ENCODE assay signal across 8 mouse cellular contexts in the genomic region with DNA sequence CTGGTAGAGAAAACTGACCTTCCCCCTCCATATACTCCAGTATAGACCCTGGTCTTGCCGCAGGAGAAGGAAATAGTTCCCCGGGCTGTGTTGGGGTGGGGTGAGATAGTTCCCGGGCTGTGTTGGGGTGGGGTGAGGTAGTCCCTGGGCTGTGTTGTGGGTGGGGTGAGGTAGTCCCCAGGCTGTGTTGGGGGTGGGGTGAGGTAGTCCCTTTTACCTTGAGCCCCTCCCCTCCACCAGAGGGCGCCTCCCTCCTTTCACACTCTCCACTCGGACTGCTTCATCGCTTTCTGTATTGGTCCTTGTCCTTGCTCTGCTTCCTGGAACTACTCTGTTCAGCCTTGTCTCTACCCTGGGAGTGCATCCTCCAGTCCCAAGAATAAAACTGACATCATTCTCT. TPM values are rescaled to one million over a fixed set of nuclear protein-coding genes. Genes with fewer than 3 reads are reported as not detected.
DNase-seq lines count a peak whose midpoint lies in the region; ATAC-seq and TF ChIP-seq lines count a peak whose summit lies in the region.

No protein-coding gene starts in this region.

- peaks cover 6% of the 10 kb centered on the region for H3K4me1 ChIP-seq in ES-Bruce4 (ENCODE audit: control insufficient read depth, insufficient read depth, low read length)
- H3K4me1 ChIP-seq in embryonic facial prominence, embryonic 14.5 days (ENCODE audit: control insufficient read depth, insufficient read depth, low read length), result no peaks in the 10 kb centered on the region
- H3K4me1 ChIP-seq in intestine, postnatal 0 days (replicated peaks; ENCODE audit: control insufficient read depth, insufficient read depth, low read length), result no peaks in the 10 kb centered on the region
- H3K4me1 ChIP-seq in lung, embryonic 15.5 days, result no peaks in the 10 kb centered on the region

- TF ChIP-seq POLR2A in ES-Bruce4 (IDR thresholded peaks at IDR 0.05; ENCODE audit: insufficient read depth, low read length), result no peak

- H3K27ac ChIP-seq in ES-Bruce4 (ENCODE audit: insufficient read depth, low read length), result 0 out of 2 replicates have a peak overlapping the region, but pooled peaks have one; percentile 65
- H3K27ac ChIP-seq in embryonic facial prominence, embryonic 14.5 days (replicated peaks; ENCODE audit: low read depth, low read length), result no peak overlapping the region
- H3K27ac ChIP-seq in intestine, postnatal 0 days (ENCODE audit: low read depth, low read length), result no peak overlapping the region
- H3K27ac ChIP-seq in lung, embryonic 15.5 days, result no peak overlapping the region

- TF ChIP-seq EP300 in ES-Bruce4 (IDR thresholded peaks at IDR 0.05; ENCODE audit: insufficient read depth, low read depth, low read length), result peak; percentile 79

- H3K9me3 ChIP-seq in ES-Bruce4 (replicated peaks; ENCODE audit: control insufficient read depth, insufficient read depth, low read length, poor library complexity, severe bottlenecking), result no peaks in the 10 kb centered on the region
- H3K9me3 ChIP-seq in embryonic facial prominence, embryonic 14.5 days (ENCODE audit: control insufficient read depth, low read length), result no peaks in the 10 kb centered on the region
- H3K9me3 ChIP-seq in intestine, postnatal 0 days (ENCODE audit: control insufficient read depth), result no peaks in the 10 kb centered on the region
- no peaks in the 10 kb centered on the region for H3K9me3 ChIP-seq in lung, embryonic 15.5 days

- peak; percentile 83 for TF ChIP-seq CTCF in ES-Bruce4 (IDR thresholded peaks at IDR 0.05; ENCODE audit: low read depth, low read length)
- peak; percentile 71 for TF ChIP-seq CTCF in intestine, postnatal 0 days (IDR thresholded peaks at IDR 0.05; ENCODE audit: low read depth)

- H3K9ac ChIP-seq in ES-Bruce4 (ENCODE audit: low read depth, poor library complexity, severe bottlenecking), result no peak overlapping the region
- no peak overlapping the region for H3K9ac ChIP-seq in embryonic facial prominence, embryonic 14.5 days (ENCODE audit: low read depth, low read length)
- no peak overlapping the region for H3K9ac ChIP-seq in intestine, postnatal 0 days (ENCODE audit: low read depth, low read length)
- no peak overlapping the region for H3K9ac ChIP-seq in lung, embryonic 15.5 days

- H3K4me3 ChIP-seq in ES-Bruce4 (ENCODE audit: low read depth, low read length), result no peak overlapping the region
- H3K4me3 ChIP-seq in embryonic facial prominence, embryonic 14.5 days (ENCODE audit: low read depth, low read length), result no peak overlapping the region
- no peak overlapping the region for H3K4me3 ChIP-seq in intestine, postnatal 0 days (ENCODE audit: low read depth, low read length)
- no peak overlapping the region for H3K4me3 ChIP-seq in lung, embryonic 15.5 days

- no peaks in the 10 kb centered on the region for H3K36me3 ChIP-seq in ES-Bruce4 (ENCODE audit: control insufficient read depth, insufficient read depth, low read length, poor library complexity, severe bottlenecking)
- no peaks in the 10 kb centered on the region for H3K36me3 ChIP-seq in embryonic facial prominence, embryonic 14.5 days (ENCODE audit: control insufficient read depth, insufficient read depth, low read length)
- H3K36me3 ChIP-seq in intestine, postnatal 0 days (ENCODE audit: control insufficient read depth, insufficient read depth), result no peaks in the 10 kb centered on the region
- no peaks in the 10 kb centered on the region for H3K36me3 ChIP-seq in lung, embryonic 15.5 days

- H3K27me3 ChIP-seq in ES-Bruce4 (ENCODE audit: control insufficient read depth, insufficient read depth, low read length, poor library complexity, severe bottlenecking), result no peaks in the 10 kb centered on the region
- H3K27me3 ChIP-seq in embryonic facial prominence, embryonic 14.5 days (replicated peaks; ENCODE audit: control insufficient read depth, insufficient read depth, low read length), result no peaks in the 10 kb centered on the region
- H3K27me3 ChIP-seq in intestine, postnatal 0 days (replicated peaks; ENCODE audit: control insufficient read depth, insufficient read depth, low read length), result no peaks in the 10 kb centered on the region
- H3K27me3 ChIP-seq in lung, embryonic 15.5 days, result no peaks in the 10 kb centered on the region

- ATAC-seq in embryonic facial prominence, embryonic 14.5 days (ENCODE audit: low read depth), result peak; percentile 51
- peak; percentile 49 for ATAC-seq in intestine, postnatal 0 days
- ATAC-seq in lung, embryonic 15.5 days (ENCODE audit: borderline replicate concordance, extremely low read depth, low FRiP score, low TSS enrichment), result peak; percentile 42; the same call in 1 of the 2 replicates

- 60% methylated on average over 6 of the region's 6 CpGs for WGBS in embryonic facial prominence, embryonic 14.5 days
- 28% methylated on average over 6 of the region's 6 CpGs for WGBS in intestine, postnatal 0 days
- 51% methylated on average over 6 of the region's 6 CpGs for WGBS in lung, embryonic 15.5 days

- no peak overlapping the region for H3K4me2 ChIP-seq in embryonic facial prominence, embryonic 14.5 days (ENCODE audit: low read depth, low read length)
- no peak overlapping the region for H3K4me2 ChIP-seq in intestine, postnatal 0 days (replicated peaks; ENCODE audit: low read depth)
- no peak overlapping the region for H3K4me2 ChIP-seq in lung, embryonic 15.5 days

- DNase-seq in B cell, adult 2 months, result peak; percentile 75 to 79
- no peak for DNase-seq in embryonic facial prominence, embryonic 14.5 days (ENCODE audit: low spot score)
- DNase-seq in thymus, adult 18-20 months, result peak; percentile 36 to 56
- no peak for DNase-seq in left cerebral cortex, adult 11 months (ENCODE audit: low spot score)
- no peak for DNase-seq in frontal cortex, postnatal 25 days (ENCODE audit: low spot score in 2 of 2)

RNA-seq across cellular contexts. Expression of a gene that starts 27.8 kb away (rescaled TPM):
- polyA plus RNA-seq in ES-Bruce4 (2011; ENCODE audit: insufficient read depth, insufficient read length, low read depth, missing spikeins), result 170 TPM in 2 replicates
- 100 and 107 TPM in 2 replicates for polyA plus RNA-seq in embryonic facial prominence, embryonic 14.5 days (2014; fragmentation: Nextera tagmentation; extraction: Ambion mirVana)
- polyA plus RNA-seq in intestine, postnatal 0 days (2015; fragmentation: Nextera tagmentation; extraction: Ambion mirVana), result 237 and 283 TPM in 2 replicates
- 87.1 and 89.7 TPM in 2 replicates for polyA plus RNA-seq in lung, embryonic 15.5 days (2015; fragmentation: Nextera tagmentation; extraction: Ambion mirVana)

RNA-seq across cellular contexts. Expression of a gene that starts 31.7 kb away (rescaled TPM):
- polyA plus RNA-seq in ES-Bruce4 (2011; ENCODE audit: insufficient read depth, insufficient read length, low read depth, missing spikeins), result not detected in 2 replicates
- 0.35 and 0.45 TPM in 2 replicates for polyA plus RNA-seq in embryonic facial prominence, embryonic 14.5 days (2014; fragmentation: Nextera tagmentation; extraction: Ambion mirVana)
- polyA plus RNA-seq in intestine, postnatal 0 days (2015; fragmentation: Nextera tagmentation; extraction: Ambion mirVana), result 0.78 and 0.98 TPM in 2 replicates
- polyA plus RNA-seq in lung, embryonic 15.5 days (2015; fragmentation: Nextera tagmentation; extraction: Ambion mirVana), result 0.08 and 0.14 TPM in 2 replicates

RNA-seq across cellular contexts. Expression of a gene that starts 40.3 kb away (rescaled TPM):
- polyA plus RNA-seq in ES-Bruce4 (2011; ENCODE audit: insufficient read depth, insufficient read length, low read depth, missing spikeins), result 81.1 and 97.0 TPM in 2 replicates
- polyA plus RNA-seq in embryonic facial prominence, embryonic 14.5 days (2014; fragmentation: Nextera tagmentation; extraction: Ambion mirVana), result 76.6 and 80.1 TPM in 2 replicates
- polyA plus RNA-seq in intestine, postnatal 0 days (2015; fragmentation: Nextera tagmentation; extraction: Ambion mirVana), result 32.8 and 33.4 TPM in 2 replicates
- 85.6 and 86.3 TPM in 2 replicates for polyA plus RNA-seq in lung, embryonic 15.5 days (2015; fragmentation: Nextera tagmentation; extraction: Ambion mirVana)

RNA-seq across cellular contexts. Expression of a gene that starts 45.2 kb away (rescaled TPM):
- 2.2 TPM in 1 of 2 replicates, not detected in the other for polyA plus RNA-seq in ES-Bruce4 (2011; ENCODE audit: insufficient read depth, insufficient read length, low read depth, missing spikeins)
- 0.85 and 1.9 TPM in 2 replicates for polyA plus RNA-seq in embryonic facial prominence, embryonic 14.5 days (2014; fragmentation: Nextera tagmentation; extraction: Ambion mirVana)
- polyA plus RNA-seq in intestine, postnatal 0 days (2015; fragmentation: Nextera tagmentation; extraction: Ambion mirVana), result 0.50 and 0.56 TPM in 2 replicates
- polyA plus RNA-seq in lung, embryonic 15.5 days (2015; fragmentation: Nextera tagmentation; extraction: Ambion mirVana), result 2.0 and 2.1 TPM in 2 replicates

RNA-seq across cellular contexts. Expression of a gene that starts 45.9 kb away (rescaled TPM):
- polyA plus RNA-seq in ES-Bruce4 (2011; ENCODE audit: insufficient read depth, insufficient read length, low read depth, missing spikeins), result 45.6 and 47.1 TPM in 2 replicates
- 140 and 142 TPM in 2 replicates for polyA plus RNA-seq in embryonic facial prominence, embryonic 14.5 days (2014; fragmentation: Nextera tagmentation; extraction: Ambion mirVana)
- 83.4 and 89.2 TPM in 2 replicates for polyA plus RNA-seq in intestine, postnatal 0 days (2015; fragmentation: Nextera tagmentation; extraction: Ambion mirVana)
- polyA plus RNA-seq in lung, embryonic 15.5 days (2015; fragmentation: Nextera tagmentation; extraction: Ambion mirVana), result 142 and 153 TPM in 2 replicates

Comparison
In these comparisons a context has a peak if more than half of its experiments do, and no peak if none do; other contexts are left out.
1. DNase-seq: peak in B cell, adult 2 months (2 of 2) and thymus, adult 18-20 months (2 of 2); none in embryonic facial prominence, embryonic 14.5 days (single experiment), left cerebral cortex, adult 11 months (single experiment) and frontal cortex, postnatal 25 days (0 of 2).
2. Peak in every context shown above with its lines, with median percentiles within 50 percentile points of each other: ATAC-seq.